Mouse (Mus musculus) kidney, embryonic 14.5 days (tissue): ENCODE measurements around the gene Epb41l1. TPM values are rescaled to one million over a fixed set of nuclear protein-coding genes. Genes with fewer than 3 reads are reported as not detected.

ENCODE experiments used
- ATAC-seq: fragments of 200-750 bp; cut with Nextera tagmentation; 2 replicates; pipeline ENCODE4 v1.8.0; 2017; ENCODE audit warnings: moderate number of reproducible peaks, mild to moderate bottlenecking, moderate TSS enrichment, moderate library complexity; ENCODE audit not compliant: low FRiP score, low TSS enrichment
- H3K27ac ChIP-seq: fragments of 300-500 bp; sonication (generic); 2 replicates; pipeline ENCODE4 v1.5.1; 2014; ENCODE audit warnings: low read depth, mild to moderate bottlenecking, low read length, moderate library complexity, mixed read lengths
- H3K27me3 ChIP-seq: fragments of 300-500 bp; sonication (generic); 2 replicates; pipeline ENCODE4 v1.6.1; 2014; ENCODE audit warnings: mild to moderate bottlenecking, low read length; ENCODE audit not compliant: control insufficient read depth, insufficient read depth
- H3K36me3 ChIP-seq: fragments of 300-500 bp; sonication (generic); 2 replicates; pipeline ENCODE4 v1.6.1; 2014; ENCODE audit warnings: low read length, mixed read lengths; ENCODE audit not compliant: control insufficient read depth, insufficient read depth
- H3K4me1 ChIP-seq: fragments of 300-500 bp; sonication (generic); 2 replicates; pipeline ENCODE4 v1.6.1; 2014; ENCODE audit warnings: low read length, mixed read lengths; ENCODE audit not compliant: control insufficient read depth, insufficient read depth
- H3K4me2 ChIP-seq: fragments of 300-500 bp; sonication (generic); replicated peaks from 2 replicates; pipeline ENCODE4 v1.6.1; 2014; ENCODE audit warnings: low read depth, mild to moderate bottlenecking, low read length
- H3K4me3 ChIP-seq: fragments of 300-500 bp; sonication (generic); 2 replicates; pipeline ENCODE4 v1.5.1; 2014; ENCODE audit warnings: mild to moderate bottlenecking, low read length
- H3K9ac ChIP-seq: fragments of 300-500 bp; sonication (generic); 2 replicates; pipeline ENCODE4 v1.6.1; 2014; ENCODE audit warnings: low read depth, mild to moderate bottlenecking, low read length, moderate library complexity
- H3K9me3 ChIP-seq: fragments of 300-500 bp; sonication (generic); 2 replicates; pipeline ENCODE4 v1.6.1; 2016; ENCODE audit warnings: low read length; ENCODE audit not compliant: control insufficient read depth
- WGBS: fragments of 180-500 bp; shearing (Covaris S2); extraction: QIAGEN DNeasy Blood & Tissue Kit; methylation state at CpG from one replicate; pipeline ENCODE4 v1.1.7; 2014; 5-methylcytosine and 5-hydroxymethylcytosine counted together
- polyA plus RNA-seq: library from polyadenylated mRNA; unstranded; fragments of >200 nt; fragmentation: Nextera tagmentation; extraction: Ambion mirVana; gene quantifications from 2 replicates; pipeline ENCODE4 v1.2.1, GENCODE M21; 2014

Epb41l1 gene
- polyA plus RNA-seq, 1 experiment from 2014 or later, result 2.5 TPM

GRCm38 (mm10) chr2:156540991-156541390, 120.3 kb downstream of the Epb41l1 start:
- no peak overlapping the region for H3K27ac ChIP-seq
- H3K36me3 ChIP-seq, result no peaks in the 10 kb centered on the region; the same call in 1 of the 2 replicates
- no peak overlapping the region for H3K9ac ChIP-seq
- no peaks in the 10 kb centered on the region for H3K9me3 ChIP-seq
- ATAC-seq, result no peak
- H3K4me1 ChIP-seq, result no peaks in the 10 kb centered on the region
- H3K27me3 ChIP-seq, result no peaks in the 10 kb centered on the region
- H3K4me2 ChIP-seq, result no peak overlapping the region
- 80% methylated on average over 7 of the region's 7 CpGs for WGBS
- H3K4me3 ChIP-seq, result no peak overlapping the region

- no peak overlapping the region for H3K27ac ChIP-seq
- H3K4me1 ChIP-seq, result no peaks in the 10 kb centered on the region
- ATAC-seq, result no peak
- no peak overlapping the region for H3K4me2 ChIP-seq
- no peaks in the 10 kb centered on the region; the same call in 1 of the 2 replicates for H3K36me3 ChIP-seq
- no peaks in the 10 kb centered on the region for H3K27me3 ChIP-seq
- H3K9me3 ChIP-seq, result no peaks in the 10 kb centered on the region
- 78% methylated on average over 8 of the region's 8 CpGs for WGBS
- H3K4me3 ChIP-seq, result no peak overlapping the region
- H3K9ac ChIP-seq, result no peak overlapping the region
Measured at GRCm38 (mm10) chr2:156542410-156542809, 121.7 kb downstream of the Epb41l1 start.

- WGBS, result 57% methylated on average over 3 of the region's 3 CpGs
- no peak overlapping the region for H3K9ac ChIP-seq
- H3K36me3 ChIP-seq, result no peaks in the 10 kb centered on the region; the same call in 1 of the 2 replicates
- H3K4me2 ChIP-seq, result no peak overlapping the region
- H3K27ac ChIP-seq, result no peak overlapping the region
- H3K9me3 ChIP-seq, result no peaks in the 10 kb centered on the region
- ATAC-seq, result no peak
- no peaks in the 10 kb centered on the region for H3K4me1 ChIP-seq
- H3K4me3 ChIP-seq, result no peak overlapping the region
- H3K27me3 ChIP-seq, result no peaks in the 10 kb centered on the region
Measured at GRCm38 (mm10) chr2:156543804-156544203, 123.1 kb downstream of the Epb41l1 start.

- no peaks in the 10 kb centered on the region for H3K27me3 ChIP-seq
- 5% methylated on average over 39 of the region's 39 CpGs for WGBS
- peak; percentile 68; the same call in 1 of the 2 replicates for ATAC-seq
- peak within 1 kb of the TSS; percentile 87 for H3K4me3 ChIP-seq
- no peaks in the 10 kb centered on the region for H3K9me3 ChIP-seq
- no peaks in the 10 kb centered on the region for H3K4me1 ChIP-seq
- H3K4me2 ChIP-seq, result peak within 1 kb of the TSS; percentile 61
- peaks cover 18% of the 10 kb centered on the region for H3K36me3 ChIP-seq
- peak within 1 kb of the TSS; percentile 59; the same call in 1 of the 2 replicates for H3K27ac ChIP-seq
- H3K9ac ChIP-seq, result peak within 1 kb of the TSS; percentile 83
Measured at GRCm38 (mm10) chr2:156547123-156547891, 126.6 kb downstream of the Epb41l1 start, which contains the start of gene Aar2. TSS of gene Aar2 (plus strand) at chr2:156547584.

GRCm38 (mm10) chr2:156552421-156552820, 131.7 kb downstream of the Epb41l1 start:
- no peak overlapping the region for H3K27ac ChIP-seq
- no peaks in the 10 kb centered on the region for H3K4me1 ChIP-seq
- no peak overlapping the region for H3K4me3 ChIP-seq
- H3K36me3 ChIP-seq, result peaks cover 49% of the 10 kb centered on the region
- no peak for ATAC-seq
- H3K9me3 ChIP-seq, result no peaks in the 10 kb centered on the region
- no peaks in the 10 kb centered on the region for H3K27me3 ChIP-seq
- no peak overlapping the region for H3K9ac ChIP-seq
- no peak overlapping the region for H3K4me2 ChIP-seq
- 91% methylated on average over 4 of the region's 4 CpGs for WGBS

GRCm38 (mm10) chr2:156561808-156562207, 141.1 kb downstream of the Epb41l1 start:
- H3K27me3 ChIP-seq, result no peaks in the 10 kb centered on the region

GRCm38 (mm10) chr2:156563557-156563956, 142.8 kb downstream of the Epb41l1 start:
- no peaks in the 10 kb centered on the region for H3K9me3 ChIP-seq
- no peaks in the 10 kb centered on the region for H3K4me1 ChIP-seq
- no peak overlapping the region for H3K27ac ChIP-seq
- no peak overlapping the region for H3K4me3 ChIP-seq
- peaks cover 58% of the 10 kb centered on the region for H3K36me3 ChIP-seq
- 88% methylated on average over 5 of the region's 5 CpGs for WGBS
- H3K9ac ChIP-seq, result no peak overlapping the region
- no peaks in the 10 kb centered on the region for H3K27me3 ChIP-seq
- H3K4me2 ChIP-seq, result no peak overlapping the region
- no peak for ATAC-seq

More at GRCm38 (mm10) chr2:156561808-156562207, 141.1 kb downstream of the Epb41l1 start:
- H3K4me3 ChIP-seq, result no peak overlapping the region
- peaks cover 58% of the 10 kb centered on the region for H3K36me3 ChIP-seq
- no peak overlapping the region for H3K4me2 ChIP-seq
- H3K9me3 ChIP-seq, result no peaks in the 10 kb centered on the region
- WGBS, result 82% methylated on average over 2 of the region's 2 CpGs
- no peaks in the 10 kb centered on the region for H3K4me1 ChIP-seq
- no peak overlapping the region for H3K9ac ChIP-seq
- ATAC-seq, result no peak
- no peak overlapping the region for H3K27ac ChIP-seq

GRCm38 (mm10) chr2:156566512-156566911, 145.8 kb downstream of the Epb41l1 start:
- 87% methylated on average over 2 of the region's 2 CpGs for WGBS
- peaks cover 40% of the 10 kb centered on the region for H3K36me3 ChIP-seq
- H3K27me3 ChIP-seq, result no peaks in the 10 kb centered on the region
- ATAC-seq, result no peak
- no peak overlapping the region for H3K27ac ChIP-seq
- no peaks in the 10 kb centered on the region for H3K9me3 ChIP-seq
- no peak overlapping the region for H3K9ac ChIP-seq
- no peak overlapping the region for H3K4me2 ChIP-seq
- H3K4me3 ChIP-seq, result no peak overlapping the region
- no peaks in the 10 kb centered on the region for H3K4me1 ChIP-seq

- no peaks in the 10 kb centered on the region for H3K9me3 ChIP-seq
- H3K36me3 ChIP-seq, result peaks cover 32% of the 10 kb centered on the region
- no peak overlapping the region for H3K4me3 ChIP-seq
- H3K4me1 ChIP-seq, result no peaks in the 10 kb centered on the region
- no peak overlapping the region for H3K9ac ChIP-seq
- no peak overlapping the region for H3K4me2 ChIP-seq
- no peak overlapping the region for H3K27ac ChIP-seq
- 96% methylated on average over 7 of the region's 7 CpGs for WGBS
- no peaks in the 10 kb centered on the region for H3K27me3 ChIP-seq
- ATAC-seq, result no peak
Measured at GRCm38 (mm10) chr2:156568647-156569046, 147.9 kb downstream of the Epb41l1 start.
